Mouse (Mus musculus): Measurements from ENCODE around the gene Hps4.

- TF ChIP-seq EP300 (IDR thresholded peaks at IDR 0.05; ENCODE audit: low read depth) = no peak
- TF ChIP-seq CTCF (IDR thresholded peaks at IDR 0.05; ENCODE audit: low read depth) = no peak
These were observed 24.5 kb downstream of the Hps4 start for GRCm38 (mm10) chr5:112367338-112367737.

Measured in heart, postnatal 0 days (tissue).